Mouse (Mus musculus) intestine, embryonic 15.5 days (tissue): ENCODE data around the gene Syna. TPM values are rescaled to one million over a fixed set of nuclear protein-coding genes. Genes with fewer than 3 reads are reported as not detected.
A peak's percentile ranks its signal among the peaks of the same experiment; 100 is the strongest.

Experiments
- ATAC-seq: fragments of 200-750 bp; cut with Nextera tagmentation; 2 replicates; pipeline ENCODE4 v1.8.0; 2017; ENCODE audit warnings: moderate TSS enrichment, moderate library complexity
- H3K27ac ChIP-seq: fragments of 300-500 bp; sonication (generic); 2 replicates; pipeline ENCODE4 v1.5.1; 2015; ENCODE audit warnings: mild to moderate bottlenecking, inconsistent platforms
- H3K27me3 ChIP-seq: fragments of 300-500 bp; sonication (generic); replicated peaks from 2 replicates; pipeline ENCODE4 v1.6.1; 2015; ENCODE audit warnings: inconsistent platforms
- H3K36me3 ChIP-seq: fragments of 300-500 bp; sonication (generic); 2 replicates; pipeline ENCODE4 v1.6.1; 2015; ENCODE audit warnings: inconsistent platforms
- H3K4me1 ChIP-seq: fragments of 300-500 bp; sonication (generic); replicated peaks from 2 replicates; pipeline ENCODE4 v1.6.1; 2015; ENCODE audit warnings: inconsistent platforms
- H3K4me2 ChIP-seq: fragments of 300-500 bp; sonication (generic); replicated peaks from 2 replicates; pipeline ENCODE4 v1.6.1; 2015; ENCODE audit warnings: mild to moderate bottlenecking, inconsistent platforms
- H3K4me3 ChIP-seq: fragments of 300-500 bp; sonication (generic); replicated peaks from 2 replicates; pipeline ENCODE4 v1.5.1; 2015; ENCODE audit warnings: inconsistent platforms
- H3K9ac ChIP-seq: fragments of 300-500 bp; sonication (generic); 2 replicates; pipeline ENCODE4 v1.6.1; 2015; ENCODE audit warnings: inconsistent platforms
- H3K9me3 ChIP-seq: fragments of 300-500 bp; sonication (generic); 2 replicates; pipeline ENCODE4 v1.6.1; 2016; ENCODE audit warnings: inconsistent platforms
- WGBS: fragments of 180-500 bp; shearing (Covaris S2); methylation state at CpG from one replicate; pipeline ENCODE4 v1.1.7; 2015; 5-methylcytosine and 5-hydroxymethylcytosine counted together
- polyA plus RNA-seq: library from polyadenylated mRNA; unstranded; fragments of >200 nt; fragmentation: Nextera tagmentation; extraction: Ambion mirVana; gene quantifications from 2 replicates; pipeline ENCODE4 v1.2.1, GENCODE M21; 2015

Gene Syna
- polyA plus RNA-seq, result 0.06 and 0.10 TPM in 2 replicates

DNA sequence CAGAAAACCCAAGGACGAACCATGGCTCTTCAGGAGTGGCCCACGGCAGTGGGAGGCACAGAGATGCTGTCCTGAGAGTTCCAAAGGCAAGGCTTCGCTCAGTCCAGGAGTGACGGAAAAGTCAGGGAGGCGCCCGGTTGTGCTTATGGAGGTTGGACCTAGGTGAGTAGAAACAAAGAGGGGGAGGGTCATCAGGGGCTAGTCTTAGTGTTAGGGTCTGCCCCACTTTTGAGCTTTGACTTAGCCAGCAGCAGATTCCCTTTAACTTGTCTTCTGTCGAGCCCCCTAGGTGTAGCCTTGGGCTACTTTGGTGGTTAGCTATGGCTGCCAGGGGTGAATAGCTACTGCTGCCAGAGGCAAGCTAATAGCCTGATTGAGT lies at the start of gene Syna:
TSS of gene Syna (minus strand) at position 101 of the 379 bp plus-strand sequence.
- 0 out of 2 replicates have a peak, but pooled peaks have one; percentile 18 for ATAC-seq
- Histone ChIP-seq H3K4me3 (no peak within 1 kb of the TSS), H3K9me3 (no peaks in the 10 kb centered on the region), H3K27me3 (no peaks in the 10 kb centered on the region), H3K27ac (no peak within 1 kb of the TSS), H3K9ac (no peak within 1 kb of the TSS), H3K36me3 (no peaks in the 10 kb centered on the region), H3K4me2 (no peak within 1 kb of the TSS), H3K4me1 (peaks cover 8% of the 10 kb centered on the region)
- 88% methylated on average over 7 of the region's 7 CpGs for WGBS

DNA sequence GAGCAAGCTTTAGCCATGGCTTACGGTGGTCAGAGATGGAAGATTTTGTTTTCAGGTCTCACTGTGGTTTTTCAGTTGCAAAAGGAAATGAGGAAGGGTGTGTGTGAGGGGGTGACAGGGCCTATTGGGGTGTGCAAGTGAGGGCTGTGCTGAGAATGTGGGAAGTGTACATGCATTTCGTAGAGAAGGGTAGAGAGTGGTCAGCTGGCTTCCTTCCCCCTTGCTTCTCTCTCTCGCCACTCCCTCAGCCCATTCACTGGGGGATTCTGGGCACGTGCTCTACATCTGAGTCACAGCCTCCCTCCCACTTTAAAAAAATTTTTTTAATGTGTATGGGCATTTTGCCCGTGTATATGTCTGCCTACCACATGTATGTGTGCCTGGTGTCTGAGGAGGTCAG lies 47.1 kb upstream of the Syna start:
- Histone ChIP-seq H3K4me3 (no peak overlapping the region), H3K27ac (no peak overlapping the region), H3K36me3 (no peaks in the 10 kb centered on the region), H3K4me1 (no peaks in the 10 kb centered on the region), H3K9me3 (no peaks in the 10 kb centered on the region; the same call in 1 of the 2 replicates), H3K4me2 (no peak overlapping the region), H3K9ac (no peak overlapping the region), H3K27me3 (no peaks in the 10 kb centered on the region)
- WGBS, result 70% methylated on average over 5 of the region's 5 CpGs
- no peak for ATAC-seq

DNA sequence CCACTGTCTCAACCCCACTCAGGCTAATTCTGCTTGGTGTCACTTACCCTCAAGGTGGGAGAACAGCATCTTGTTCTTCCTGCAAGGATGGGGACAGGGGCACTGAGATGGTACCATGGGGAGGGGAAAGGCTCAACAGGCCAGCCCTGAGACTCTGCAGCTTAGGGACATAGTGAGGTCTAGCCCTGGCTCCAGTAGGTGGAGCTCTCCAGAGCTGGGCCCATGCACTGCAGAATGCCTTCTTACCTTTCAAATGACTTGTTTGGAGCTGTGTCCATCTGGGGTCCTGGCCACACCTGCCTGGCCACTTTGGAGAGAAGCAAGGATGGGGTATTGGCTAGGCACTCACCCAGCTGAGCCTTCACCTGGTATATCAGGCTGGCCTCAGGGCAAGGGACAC lies 46.3 kb upstream of the Syna start:
- H3K9me3 ChIP-seq, result no peaks in the 10 kb centered on the region; the same call in 1 of the 2 replicates
- ATAC-seq, result no peak
- no peak overlapping the region for H3K27ac ChIP-seq
- no peaks in the 10 kb centered on the region for H3K36me3 ChIP-seq
- no peak overlapping the region for H3K4me3 ChIP-seq
- no peak overlapping the region for H3K4me2 ChIP-seq
- no peak overlapping the region for H3K9ac ChIP-seq
- H3K4me1 ChIP-seq, result no peaks in the 10 kb centered on the region
- H3K27me3 ChIP-seq, result no peaks in the 10 kb centered on the region

GRCm38 (mm10) chr5:134604376-134604775 lies 44.4 kb upstream of the Syna start:
- WGBS, result 81% methylated on average over 11 of the region's 11 CpGs
- no peak for ATAC-seq

GRCm38 (mm10) chr5:134597711-134598110 lies 37.7 kb upstream of the Syna start:
- Histone ChIP-seq H3K9me3 (no peaks in the 10 kb centered on the region), H3K4me1 (no peaks in the 10 kb centered on the region), H3K27me3 (no peaks in the 10 kb centered on the region), H3K27ac (no peak overlapping the region), H3K36me3 (peaks cover 36% of the 10 kb centered on the region), H3K4me3 (no peak overlapping the region), H3K4me2 (no peak overlapping the region), H3K9ac (no peak overlapping the region)
- no peak for ATAC-seq
- 81% methylated on average over 10 of the region's 10 CpGs for WGBS

More at GRCm38 (mm10) chr5:134604376-134604775, 44.4 kb upstream of the Syna start:
- Histone ChIP-seq H3K4me1 (no peaks in the 10 kb centered on the region), H3K9ac (no peak overlapping the region), H3K27me3 (no peaks in the 10 kb centered on the region), H3K9me3 (no peaks in the 10 kb centered on the region; the same call in 1 of the 2 replicates), H3K4me2 (no peak overlapping the region), H3K27ac (no peak overlapping the region), H3K4me3 (no peak overlapping the region), H3K36me3 (no peaks in the 10 kb centered on the region)

DNA sequence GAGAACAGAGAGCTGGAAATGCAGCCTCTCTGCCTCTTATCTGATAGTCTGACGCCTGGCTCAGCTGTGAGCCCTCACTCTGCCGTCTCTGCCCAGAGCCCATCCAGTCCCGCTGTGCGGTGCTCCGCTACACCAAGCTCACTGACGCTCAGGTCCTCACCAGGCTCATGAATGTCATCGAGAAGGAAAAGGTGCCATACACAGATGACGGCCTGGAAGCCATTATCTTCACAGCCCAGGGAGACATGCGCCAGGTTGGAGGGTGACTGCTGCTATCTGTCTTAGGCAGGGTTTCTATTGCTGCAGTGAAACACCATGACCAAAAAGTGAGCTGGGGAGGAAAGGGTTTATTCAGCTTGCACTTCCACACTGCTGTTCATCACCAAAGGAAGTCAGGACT lies 33.1 kb upstream of the Syna start:
- Histone ChIP-seq H3K4me3 (no peak overlapping the region), H3K4me1 (no peaks in the 10 kb centered on the region), H3K9me3 (no peaks in the 10 kb centered on the region), H3K27ac (no peak overlapping the region), H3K27me3 (no peaks in the 10 kb centered on the region), H3K9ac (no peak overlapping the region), H3K4me2 (no peak overlapping the region), H3K36me3 (peaks cover 45% of the 10 kb centered on the region)
- 86% methylated on average over 9 of the region's 9 CpGs for WGBS
- ATAC-seq, result no peak

DNA sequence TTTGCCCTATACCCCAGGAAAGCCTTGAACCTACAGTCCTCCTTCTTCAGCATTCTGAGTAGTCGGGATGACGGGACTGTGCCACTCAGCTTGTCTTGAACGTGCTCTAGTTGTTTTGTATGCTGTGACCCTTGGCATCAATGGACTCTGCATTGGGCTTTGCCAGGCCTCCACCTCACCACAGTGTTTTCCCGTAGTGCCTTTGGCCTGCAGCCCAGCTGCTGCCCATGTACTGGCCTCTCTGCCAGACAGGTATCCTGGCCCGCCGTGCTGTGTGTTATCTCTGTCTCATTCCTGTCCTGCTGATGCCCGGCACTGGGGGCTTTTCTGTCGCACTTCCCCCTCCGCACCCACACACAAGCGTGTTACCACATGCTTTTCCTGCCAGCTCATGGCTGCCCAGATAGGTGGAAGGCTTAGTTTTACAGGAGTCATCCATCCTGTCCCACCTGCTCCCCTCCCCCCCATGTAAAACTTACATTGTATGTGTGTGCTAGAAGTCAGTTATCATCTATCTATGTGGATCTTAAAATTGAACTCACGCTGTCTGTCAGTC lies 32.1 kb upstream of the Syna start:
- Histone ChIP-seq H3K4me3 (no peak overlapping the region), H3K9ac (no peak overlapping the region), H3K27ac (no peak overlapping the region), H3K4me2 (no peak overlapping the region), H3K4me1 (no peaks in the 10 kb centered on the region), H3K9me3 (no peaks in the 10 kb centered on the region), H3K36me3 (peaks cover 43% of the 10 kb centered on the region), H3K27me3 (no peaks in the 10 kb centered on the region)
- WGBS, result 94% methylated on average over 11 of the region's 11 CpGs
- no peak for ATAC-seq

GRCm38 (mm10) chr5:134589900-134590299 lies 29.9 kb upstream of the Syna start:
- H3K4me3 ChIP-seq, result no peak overlapping the region
- no peak for ATAC-seq
- H3K36me3 ChIP-seq, result peaks cover 30% of the 10 kb centered on the region
- no peaks in the 10 kb centered on the region for H3K27me3 ChIP-seq
- no peaks in the 10 kb centered on the region for H3K4me1 ChIP-seq
- no peak overlapping the region for H3K4me2 ChIP-seq
- H3K9me3 ChIP-seq, result no peaks in the 10 kb centered on the region
- no peak overlapping the region for H3K9ac ChIP-seq
- H3K27ac ChIP-seq, result no peak overlapping the region
- WGBS, result 86% methylated on average over 3 of the region's 3 CpGs

DNA sequence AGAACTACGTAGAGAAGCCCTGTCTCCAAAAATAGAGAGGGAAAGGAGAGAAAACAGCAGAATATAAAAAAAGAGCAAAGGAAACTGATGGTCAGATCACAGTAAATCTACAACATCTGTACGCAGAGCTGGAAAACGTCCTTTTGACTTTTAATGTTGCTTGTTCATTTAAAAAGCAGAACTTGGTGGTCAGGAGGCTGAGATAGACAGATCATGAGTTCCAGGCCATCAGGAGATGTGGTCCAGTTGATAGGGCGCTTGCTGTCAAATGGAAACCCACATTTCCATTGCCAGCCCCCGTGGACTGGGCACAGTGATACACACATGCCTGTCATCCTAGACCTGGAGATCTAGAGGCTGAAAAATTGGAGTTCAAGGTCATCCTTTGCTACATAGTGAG lies 24.8 kb upstream of the Syna start:
- Histone ChIP-seq H3K9ac (no peak overlapping the region), H3K4me3 (no peak overlapping the region), H3K36me3 (peaks cover 6% of the 10 kb centered on the region; the same call in 1 of the 2 replicates), H3K4me1 (peaks cover 9% of the 10 kb centered on the region; the same call in 1 of the 2 replicates), H3K4me2 (no peak overlapping the region), H3K9me3 (no peaks in the 10 kb centered on the region), H3K27me3 (no peaks in the 10 kb centered on the region), H3K27ac (no peak overlapping the region)
- ATAC-seq, result no peak
- 82% methylated on average over 5 of the region's 5 CpGs for WGBS

- Histone ChIP-seq H3K27me3 (no peaks in the 10 kb centered on the region), H3K4me3 (peak overlapping the region; percentile 83; the same call in 1 of the 2 replicates), H3K4me2 (peak overlapping the region; percentile 74), H3K9me3 (no peaks in the 10 kb centered on the region), H3K9ac (peak overlapping the region; percentile 77; the same call in 1 of the 2 replicates), H3K4me1 (peaks cover 9% of the 10 kb centered on the region; the same call in 1 of the 2 replicates), H3K36me3 (peaks cover 6% of the 10 kb centered on the region; the same call in 1 of the 2 replicates), H3K27ac (no peak overlapping the region)
- no peak for ATAC-seq
- 66% methylated on average over 3 of the region's 3 CpGs for WGBS
These were observed 23.9 kb upstream of the Syna start for GRCm38 (mm10) chr5:134583884-134584213.

- 0 out of 2 replicates have a peak overlapping the region, but pooled peaks have one; percentile 67 for H3K27ac ChIP-seq
- no peaks in the 10 kb centered on the region for H3K9me3 ChIP-seq
- ATAC-seq, result peak; percentile 52; the same call in 1 of the 2 replicates
- peak overlapping the region; percentile 77 for H3K9ac ChIP-seq
- peak overlapping the region; percentile 74 for H3K4me2 ChIP-seq
- H3K27me3 ChIP-seq, result no peaks in the 10 kb centered on the region
- peaks cover 6% of the 10 kb centered on the region; the same call in 1 of the 2 replicates for H3K36me3 ChIP-seq
- H3K4me1 ChIP-seq, result peaks cover 9% of the 10 kb centered on the region; the same call in 1 of the 2 replicates
- WGBS, result 27% methylated on average over 15 of the region's 15 CpGs
- peak overlapping the region; percentile 83 for H3K4me3 ChIP-seq
These were observed 23.3 kb upstream of the Syna start for GRCm38 (mm10) chr5:134583006-134583883.

GRCm38 (mm10) chr5:134582221-134582907 lies 22.4 kb upstream of the Syna start:
- H3K27me3 ChIP-seq, result no peaks in the 10 kb centered on the region
- peak overlapping the region; percentile 77 for H3K9ac ChIP-seq
- H3K36me3 ChIP-seq, result peaks cover 5% of the 10 kb centered on the region; the same call in 1 of the 2 replicates
- peak overlapping the region; percentile 74 for H3K4me2 ChIP-seq
- 8% methylated on average over 27 of the region's 30 CpGs for whole genome bisulfite sequencing
- H3K4me1 ChIP-seq, result peaks cover 9% of the 10 kb centered on the region; the same call in 1 of the 2 replicates
- ATAC-seq, result peak; percentile 98
- H3K27ac ChIP-seq, result peak overlapping the region; percentile 67; the same call in 1 of the 2 replicates
- peak overlapping the region; percentile 83 for H3K4me3 ChIP-seq
- no peaks in the 10 kb centered on the region for H3K9me3 ChIP-seq
